Mouse (Mus musculus): ENCODE results near the gene Zfp423. TPM values are rescaled to one million over a fixed set of nuclear protein-coding genes. Genes with fewer than 3 reads are reported as not detected.

Gene Zfp423
- polyA plus RNA-seq, 1 experiment from 2014 or later: 2.1 TPM

DNA sequence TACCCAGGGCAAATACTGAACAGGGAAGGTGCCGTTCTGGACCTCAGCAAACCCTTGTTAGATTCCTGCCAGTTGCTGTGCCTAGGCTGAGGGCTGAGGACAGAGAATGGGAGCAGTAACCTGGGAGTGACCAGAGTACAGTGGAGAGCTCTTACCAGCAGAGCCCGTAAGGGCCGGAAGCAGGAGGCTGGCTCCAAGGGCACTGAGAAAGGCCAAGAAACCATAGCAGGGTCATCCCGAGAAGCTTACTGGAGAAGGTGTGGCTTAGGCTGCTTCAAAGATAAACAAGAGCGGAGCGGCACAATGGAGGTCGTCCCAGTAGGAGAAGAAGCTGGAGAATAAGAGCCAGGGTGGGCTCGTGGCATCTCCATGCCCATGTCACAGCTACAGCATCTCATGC lies 65.1 kb downstream of the Zfp423 start:
- ATAC-seq (peak; percentile 50), DNase-seq (ENCODE audit: low spot score) (peak; percentile 47)
- 33% methylated on average over 8 of the region's 8 CpGs for WGBS
- H3K9ac ChIP-seq (replicated peaks; ENCODE audit: low read depth): no peak overlapping the region
- no peaks in the 10 kb centered on the region for H3K27me3 ChIP-seq (replicated peaks; ENCODE audit: insufficient read depth, low read length)
- H3K36me3 ChIP-seq (ENCODE audit: insufficient read depth, low read length): no peaks in the 10 kb centered on the region
- H3K27ac ChIP-seq (ENCODE audit: low read length): no peak overlapping the region
- TF ChIP-seq EP300 (IDR thresholded peaks at IDR 0.05) (no peak), CTCF (IDR thresholded peaks at IDR 0.05) (no peak)
- no peaks in the 10 kb centered on the region for H3K9me3 ChIP-seq (ENCODE audit: low read length)
- H3K4me2 ChIP-seq (replicated peaks; ENCODE audit: low read depth, low read length): no peak overlapping the region
- H3K4me3 ChIP-seq (ENCODE audit: low read depth, low read length): no peak overlapping the region
- no peaks in the 10 kb centered on the region; the same call in 1 of the 2 replicates for H3K4me1 ChIP-seq (ENCODE audit: insufficient read depth, low read depth, low read length)

DNA sequence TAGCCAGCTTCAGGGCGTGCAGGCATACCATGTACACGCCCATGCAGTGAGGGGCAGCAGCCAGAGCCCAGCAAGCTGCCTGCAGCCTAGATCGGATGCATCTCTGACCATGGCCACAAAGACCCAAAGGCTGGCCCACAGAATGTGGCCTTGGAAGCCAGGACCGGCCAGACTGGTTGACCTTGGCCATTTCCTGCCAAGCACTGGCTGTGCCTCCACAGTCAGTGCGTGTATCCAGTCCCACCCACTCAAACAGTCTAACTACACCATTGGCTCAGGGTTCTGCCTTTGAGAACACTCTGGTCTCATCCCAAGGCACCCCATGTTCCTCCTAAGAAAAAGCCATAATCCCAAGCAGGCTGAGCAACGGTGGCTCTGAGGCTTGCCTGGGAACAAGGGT lies 65.8 kb downstream of the Zfp423 start:
- no peaks in the 10 kb centered on the region for H3K9me3 ChIP-seq (ENCODE audit: low read length)

DNA sequence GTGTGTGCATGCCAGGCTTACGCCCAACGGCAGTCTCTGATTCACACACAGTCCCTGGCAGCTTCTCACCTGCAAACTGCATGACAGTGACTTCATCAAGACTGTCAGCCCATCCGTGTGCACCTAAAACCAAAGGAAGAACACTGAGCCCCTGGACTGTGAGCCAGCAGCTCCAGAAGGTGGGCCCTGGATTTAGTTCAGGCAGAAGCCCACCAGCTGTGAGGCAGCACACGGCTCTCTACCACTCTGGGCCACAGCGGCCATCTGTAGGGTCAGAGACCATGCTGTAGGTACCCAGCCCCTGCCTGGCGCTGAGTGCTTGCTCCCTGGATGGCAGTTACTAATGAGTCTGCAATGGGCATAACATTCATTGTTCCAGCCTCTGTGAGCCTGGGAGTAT lies 66.5 kb downstream of the Zfp423 start:
- Histone ChIP-seq H3K27me3 (replicated peaks; ENCODE audit: insufficient read depth, low read length) (no peaks in the 10 kb centered on the region), H3K4me3 (ENCODE audit: low read depth, low read length) (no peak overlapping the region), H3K4me1 (ENCODE audit: insufficient read depth, low read depth, low read length) (no peaks in the 10 kb centered on the region; the same call in 1 of the 2 replicates), H3K9me3 (ENCODE audit: low read length) (no peaks in the 10 kb centered on the region), H3K4me2 (replicated peaks; ENCODE audit: low read depth, low read length) (no peak overlapping the region), H3K9ac (replicated peaks; ENCODE audit: low read depth) (no peak overlapping the region), H3K27ac (ENCODE audit: low read length) (no peak overlapping the region), H3K36me3 (ENCODE audit: insufficient read depth, low read length) (no peaks in the 10 kb centered on the region)
- no peak for TF ChIP-seq CTCF (IDR thresholded peaks at IDR 0.05)
- no peak for TF ChIP-seq EP300 (IDR thresholded peaks at IDR 0.05)
- WGBS: 83% methylated on average over 6 of the region's 6 CpGs
- DNase-seq (ENCODE audit: low spot score): no peak
- ATAC-seq: no peak

More for the DNA sequence above, 65.8 kb downstream of the Zfp423 start:
- H3K27me3 ChIP-seq (replicated peaks; ENCODE audit: insufficient read depth, low read length): no peaks in the 10 kb centered on the region
- H3K4me3 ChIP-seq (ENCODE audit: low read depth, low read length): no peak overlapping the region
- ATAC-seq: no peak
- H3K4me1 ChIP-seq (ENCODE audit: insufficient read depth, low read depth, low read length): no peaks in the 10 kb centered on the region; the same call in 1 of the 2 replicates
- H3K4me2 ChIP-seq (replicated peaks; ENCODE audit: low read depth, low read length): no peak overlapping the region
- H3K36me3 ChIP-seq (ENCODE audit: insufficient read depth, low read length): no peaks in the 10 kb centered on the region
- WGBS: 58% methylated on average over 6 of the region's 6 CpGs
- H3K9ac ChIP-seq (replicated peaks; ENCODE audit: low read depth): no peak overlapping the region
- TF ChIP-seq CTCF (IDR thresholded peaks at IDR 0.05): no peak
- TF ChIP-seq EP300 (IDR thresholded peaks at IDR 0.05): no peak
- DNase-seq (ENCODE audit: low spot score): no peak
- no peak overlapping the region for H3K27ac ChIP-seq (ENCODE audit: low read length)

DNA sequence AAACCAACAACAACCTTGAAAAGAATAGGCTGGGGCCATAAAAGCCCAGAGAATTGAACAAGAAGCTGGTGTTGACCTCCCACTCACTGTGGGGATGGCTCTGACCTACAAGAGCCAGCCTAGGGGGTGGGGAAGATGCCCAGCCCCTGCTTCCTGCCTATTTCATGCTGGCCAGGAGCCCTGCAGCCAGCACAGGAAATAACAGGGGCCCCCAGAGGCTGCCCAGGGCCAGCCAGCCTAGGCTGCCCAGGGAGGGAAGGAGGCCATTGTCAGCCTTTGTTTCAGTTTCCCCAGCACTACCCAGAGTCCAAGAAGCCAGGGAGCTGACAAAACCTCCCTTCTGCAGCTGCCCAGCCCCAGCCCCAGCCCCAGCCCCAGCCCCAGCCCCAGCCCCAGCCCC lies 67.5 kb downstream of the Zfp423 start:
- no peaks in the 10 kb centered on the region for H3K36me3 ChIP-seq (ENCODE audit: insufficient read depth, low read length)
- DNase-seq (ENCODE audit: low spot score): peak; percentile 45

DNA sequence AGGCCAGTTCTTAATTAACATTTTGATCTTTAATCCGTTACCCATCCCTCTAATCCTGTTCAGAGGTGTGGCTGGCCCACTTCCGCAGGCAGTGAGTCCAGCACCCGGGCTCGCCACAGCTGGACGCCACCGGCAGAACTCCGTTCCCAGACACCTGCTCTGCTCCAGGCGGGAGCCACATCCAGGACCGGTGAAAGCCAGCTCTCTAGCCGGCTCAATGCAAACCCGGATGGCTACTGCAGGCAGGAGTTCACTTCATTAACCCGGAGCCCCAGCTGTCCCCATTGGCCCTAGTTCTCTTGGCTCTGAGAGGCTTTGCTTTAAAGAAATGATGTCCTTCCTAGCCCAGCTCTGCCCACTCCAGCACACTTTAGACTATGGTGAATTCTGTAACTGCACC lies 71.4 kb downstream of the Zfp423 start:
- DNase-seq (ENCODE audit: low spot score) (no peak), ATAC-seq (no peak)
- TF ChIP-seq EP300 (IDR thresholded peaks at IDR 0.05) (no peak), CTCF (IDR thresholded peaks at IDR 0.05) (no peak)
- Histone ChIP-seq H3K27me3 (replicated peaks; ENCODE audit: insufficient read depth, low read length) (no peaks in the 10 kb centered on the region), H3K9ac (replicated peaks; ENCODE audit: low read depth) (no peak overlapping the region), H3K4me3 (ENCODE audit: low read depth, low read length) (no peak overlapping the region), H3K4me2 (replicated peaks; ENCODE audit: low read depth, low read length) (no peak overlapping the region), H3K9me3 (ENCODE audit: low read length) (no peaks in the 10 kb centered on the region), H3K36me3 (ENCODE audit: insufficient read depth, low read length) (no peaks in the 10 kb centered on the region), H3K27ac (ENCODE audit: low read length) (no peak overlapping the region), H3K4me1 (ENCODE audit: insufficient read depth, low read depth, low read length) (no peaks in the 10 kb centered on the region)
- 62% methylated on average over 12 of the region's 12 CpGs for WGBS

More for the DNA sequence above, 67.5 kb downstream of the Zfp423 start:
- Histone ChIP-seq H3K27me3 (replicated peaks; ENCODE audit: insufficient read depth, low read length) (no peaks in the 10 kb centered on the region), H3K27ac (ENCODE audit: low read length) (no peak overlapping the region), H3K4me3 (ENCODE audit: low read depth, low read length) (no peak overlapping the region), H3K4me2 (replicated peaks; ENCODE audit: low read depth, low read length) (no peak overlapping the region), H3K9ac (replicated peaks; ENCODE audit: low read depth) (no peak overlapping the region), H3K9me3 (ENCODE audit: low read length) (no peaks in the 10 kb centered on the region), H3K4me1 (ENCODE audit: insufficient read depth, low read depth, low read length) (no peaks in the 10 kb centered on the region; the same call in 1 of the 2 replicates)
- TF ChIP-seq CTCF (IDR thresholded peaks at IDR 0.05) (no peak), EP300 (IDR thresholded peaks at IDR 0.05) (no peak)
- ATAC-seq: peak; percentile 73

DNA sequence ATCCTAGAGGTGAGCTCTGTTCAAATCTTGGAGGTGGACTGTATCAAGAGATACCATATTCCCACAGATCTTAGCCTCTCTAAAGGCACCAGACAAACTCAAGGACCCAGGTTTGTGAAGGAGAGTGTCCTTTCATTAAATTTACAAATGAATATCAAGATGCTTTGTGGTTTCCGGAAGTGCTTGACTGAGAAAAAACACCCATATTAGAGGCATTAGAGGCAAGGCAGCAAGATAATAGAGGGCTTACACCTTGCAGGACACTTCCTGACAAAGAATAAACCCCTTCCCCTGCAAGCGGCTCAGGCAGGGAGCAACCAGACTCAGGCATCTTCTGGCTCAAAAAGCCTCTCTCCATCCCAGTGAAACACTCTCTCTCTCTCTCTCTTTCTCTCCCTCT lies 78.3 kb downstream of the Zfp423 start:
- Histone ChIP-seq H3K9me3 (ENCODE audit: low read length) (no peaks in the 10 kb centered on the region), H3K36me3 (ENCODE audit: insufficient read depth, low read length) (no peaks in the 10 kb centered on the region), H3K27ac (ENCODE audit: low read length) (no peak overlapping the region), H3K9ac (replicated peaks; ENCODE audit: low read depth) (no peak overlapping the region), H3K4me1 (ENCODE audit: insufficient read depth, low read depth, low read length) (no peaks in the 10 kb centered on the region), H3K27me3 (replicated peaks; ENCODE audit: insufficient read depth, low read length) (no peaks in the 10 kb centered on the region), H3K4me2 (replicated peaks; ENCODE audit: low read depth, low read length) (no peak overlapping the region), H3K4me3 (ENCODE audit: low read depth, low read length) (no peak overlapping the region)
- DNase-seq (ENCODE audit: low spot score): no peak
- ATAC-seq: no peak
- WGBS: 74% methylated on average over 2 of the region's 2 CpGs
- no peak for TF ChIP-seq CTCF (IDR thresholded peaks at IDR 0.05)
- no peak for TF ChIP-seq EP300 (IDR thresholded peaks at IDR 0.05)

DNA sequence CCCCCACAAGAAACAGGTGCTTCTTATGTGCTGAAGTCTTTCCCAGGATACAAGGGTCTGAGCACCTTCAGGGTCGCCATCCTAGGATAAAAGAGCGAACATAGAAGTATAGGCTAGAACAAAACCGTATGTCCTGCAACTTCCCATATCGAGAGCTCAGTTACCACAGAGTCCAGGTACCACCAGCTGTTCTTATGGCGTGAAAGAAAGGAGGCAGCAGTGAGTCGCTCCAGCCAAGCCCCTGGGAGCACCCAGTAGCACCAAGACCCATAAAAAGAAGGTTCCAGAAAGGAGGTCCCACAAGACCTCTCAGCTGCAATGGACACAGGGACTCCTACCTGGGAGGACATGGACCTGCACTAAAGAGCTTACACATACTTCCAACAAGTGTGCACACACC lies 83.5 kb downstream of the Zfp423 start:
- Histone ChIP-seq H3K4me1 (ENCODE audit: insufficient read depth, low read depth, low read length) (no peaks in the 10 kb centered on the region), H3K27ac (ENCODE audit: low read length) (no peak overlapping the region), H3K36me3 (ENCODE audit: insufficient read depth, low read length) (no peaks in the 10 kb centered on the region), H3K4me2 (replicated peaks; ENCODE audit: low read depth, low read length) (no peak overlapping the region), H3K9ac (replicated peaks; ENCODE audit: low read depth) (no peak overlapping the region), H3K27me3 (replicated peaks; ENCODE audit: insufficient read depth, low read length) (no peaks in the 10 kb centered on the region), H3K9me3 (ENCODE audit: low read length) (no peaks in the 10 kb centered on the region), H3K4me3 (ENCODE audit: low read depth, low read length) (no peak overlapping the region)
- DNase-seq (ENCODE audit: low spot score) (no peak), ATAC-seq (no peak)
- 65% methylated on average over 6 of the region's 6 CpGs for WGBS
- no peak for TF ChIP-seq EP300 (IDR thresholded peaks at IDR 0.05)
- TF ChIP-seq CTCF (IDR thresholded peaks at IDR 0.05): peak; percentile 34

Measured in lung, postnatal 0 days (tissue).